Comparison of ENCODE assay signal across 10 mouse cellular contexts in genomic region chr6:119237427-119237989, GRCm38 (mm10). TPM values are rescaled to one million over a fixed set of nuclear protein-coding genes. Genes with fewer than 3 reads are reported as not detected.
DNase-seq lines count a peak whose midpoint lies in the region; ATAC-seq lines count a peak whose summit lies in the region.
"Had no signal": no experiment of that assay in that cellular context is flagged by ENCODE, and none has a peak within 500 bp of the region (broad histone marks: within the 10 kb centered on the region; RNA-seq: fewer than 3 reads in every experiment).

No protein-coding gene starts in this region.

- peak; percentile 65 for DNase-seq in gastrocnemius, postnatal 10 days
- no peak for DNase-seq in gastrocnemius, adult 8-10 months (ENCODE audit: low spot score in 2 of 2)
- peak; percentile 43 for DNase-seq in ovary, postnatal 36 days (ENCODE audit: low spot score)
- no peak for DNase-seq in ovary, adult 18-20 months (ENCODE audit: low spot score)
- peak; percentile 79 for DNase-seq in hindbrain, embryonic 14.5 days (ENCODE audit: low spot score)
- DNase-seq in B cell, adult 2 months, result no peak
- DNase-seq in liver, result no peak

- no peaks in the 10 kb centered on the region for H3K9me3 ChIP-seq in hindbrain, embryonic 14.5 days (ENCODE audit: control insufficient read depth, low read length)
- no peaks in the 10 kb centered on the region for H3K9me3 ChIP-seq in lung, embryonic 16.5 days (ENCODE audit: control insufficient read depth, low read length)

- no peak overlapping the region for H3K4me3 ChIP-seq in hindbrain, embryonic 14.5 days (replicated peaks; ENCODE audit: low read length)
- no peak overlapping the region for H3K4me3 ChIP-seq in lung, embryonic 16.5 days (ENCODE audit: low read length)
- H3K4me3 ChIP-seq: myocyte had no signal

- H3K4me2 ChIP-seq in hindbrain, embryonic 14.5 days (replicated peaks), result no peak overlapping the region
- no peak overlapping the region for H3K4me2 ChIP-seq in lung, embryonic 16.5 days (ENCODE audit: low read depth, low read length)

- ATAC-seq in hindbrain, embryonic 14.5 days (ENCODE audit: low FRiP score), result peak; percentile 92
- ATAC-seq in lung, embryonic 16.5 days (ENCODE audit: low read depth), result peak; percentile 80

- H3K36me3 ChIP-seq in hindbrain, embryonic 14.5 days (replicated peaks; ENCODE audit: control insufficient read depth, insufficient read depth), result no peaks in the 10 kb centered on the region
- no peaks in the 10 kb centered on the region for H3K36me3 ChIP-seq in lung, embryonic 16.5 days (ENCODE audit: control insufficient read depth, insufficient read depth, low read length)

- WGBS in hindbrain, embryonic 14.5 days, result 44% methylated on average over 8 of the region's 8 CpGs
- 34% methylated on average over 8 of the region's 8 CpGs for WGBS in lung, embryonic 16.5 days

- no peaks in the 10 kb centered on the region for H3K27me3 ChIP-seq in hindbrain, embryonic 14.5 days (ENCODE audit: control insufficient read depth, insufficient read depth, low read length)
- H3K27me3 ChIP-seq in lung, embryonic 16.5 days (ENCODE audit: control insufficient read depth, insufficient read depth, low read depth, low read length), result no peaks in the 10 kb centered on the region

- no peak overlapping the region for H3K9ac ChIP-seq in hindbrain, embryonic 14.5 days
- H3K9ac ChIP-seq in lung, embryonic 16.5 days (ENCODE audit: low read length), result no peak overlapping the region

- H3K4me1 ChIP-seq in hindbrain, embryonic 14.5 days (replicated peaks; ENCODE audit: control insufficient read depth, insufficient read depth, low read length), result peaks cover 14% of the 10 kb centered on the region
- H3K4me1 ChIP-seq in lung, embryonic 16.5 days (replicated peaks; ENCODE audit: control insufficient read depth, insufficient read depth, low read length), result peaks cover 6% of the 10 kb centered on the region; the same call in 1 of the 2 replicates

- H3K27ac ChIP-seq in hindbrain, embryonic 14.5 days, result peak overlapping the region; percentile 77
- H3K27ac ChIP-seq in lung, embryonic 16.5 days (ENCODE audit: low read length), result no peak overlapping the region

RNA-seq across cellular contexts. Expression of gene Cacna2d4, which starts 1.2 kb away (rescaled TPM):
- under 1 TPM; 0.82 to 0.97 TPM for total RNA-seq in gastrocnemius, postnatal 10 days (2021)
- 1 to 10 TPM in 3 of 4 experiments, under 1 TPM in 1; 0.11 to 2.2 (median 1.6) TPM for total RNA-seq in gastrocnemius, adult 8-10 months (2022)
- polyA plus RNA-seq in hindbrain, embryonic 14.5 days (2014; fragmentation: Nextera tagmentation; extraction: Ambion mirVana), result 0.35 and 0.57 TPM in 2 replicates
- 0.09 TPM in 1 of 2 replicates, not detected in the other for polyA plus RNA-seq in lung, embryonic 16.5 days (2015; fragmentation: Nextera tagmentation; extraction: Ambion mirVana)
- polyA plus RNA-seq: myocyte had no signal

RNA-seq across cellular contexts. Expression of gene Cacna1c, which starts 41.3 kb away (rescaled TPM):
- total RNA-seq in gastrocnemius, postnatal 10 days (2021), result 1 to 10 TPM; 5.2 to 7.3 TPM
- 1 to 10 TPM in 2 of 4 experiments, under 1 TPM in 2; 0.61 to 1.3 (median 0.90) TPM for total RNA-seq in gastrocnemius, adult 8-10 months (2022)
- polyA plus RNA-seq in hindbrain, embryonic 14.5 days (2014; fragmentation: Nextera tagmentation; extraction: Ambion mirVana), result 7.4 and 10.1 TPM in 2 replicates
- polyA plus RNA-seq in lung, embryonic 16.5 days (2015; fragmentation: Nextera tagmentation; extraction: Ambion mirVana), result 5.8 TPM in 2 replicates
- total RNA-seq: hematopoietic stem cell, adult 5-6 weeks had no signal
- polyA plus RNA-seq: myocyte had no signal

Comparison
In these comparisons a context has a peak if more than half of its experiments do, and no peak if none do; other contexts are left out.
1. DNase-seq: peak in gastrocnemius, postnatal 10 days (single experiment), ovary, postnatal 36 days (single experiment) and hindbrain, embryonic 14.5 days (single experiment); none in gastrocnemius, adult 8-10 months (0 of 2), ovary, adult 18-20 months (single experiment), B cell, adult 2 months (0 of 2) and liver (single experiment).